Mouse (Mus musculus) lung, postnatal 14 days (tissue): ENCODE measurements around the gene Zdhhc17.

Experiments used
- DNase-seq: peaks from one replicate; pipeline ENCODE4 v3.0.0; 2021

Gene Zdhhc17

GRCm38 (mm10) chr10:110918414-110919391, 91.2 kb downstream of the Zdhhc17 start:
- no peak for DNase-seq

- DNase-seq, result no peak
These were observed 92.4 kb downstream of the Zdhhc17 start for GRCm38 (mm10) chr10:110917521-110917920.

GRCm38 (mm10) chr10:110916666-110917344, 93.1 kb downstream of the Zdhhc17 start:
- no peak for DNase-seq

GRCm38 (mm10) chr10:110903862-110904261, 106.1 kb downstream of the Zdhhc17 start:
- no peak for DNase-seq

- no peak for DNase-seq
These were observed 110.0 kb downstream of the Zdhhc17 start for GRCm38 (mm10) chr10:110899744-110900501.
